16 mouse cellular contexts compared by ENCODE assay signal in the genomic region with DNA sequence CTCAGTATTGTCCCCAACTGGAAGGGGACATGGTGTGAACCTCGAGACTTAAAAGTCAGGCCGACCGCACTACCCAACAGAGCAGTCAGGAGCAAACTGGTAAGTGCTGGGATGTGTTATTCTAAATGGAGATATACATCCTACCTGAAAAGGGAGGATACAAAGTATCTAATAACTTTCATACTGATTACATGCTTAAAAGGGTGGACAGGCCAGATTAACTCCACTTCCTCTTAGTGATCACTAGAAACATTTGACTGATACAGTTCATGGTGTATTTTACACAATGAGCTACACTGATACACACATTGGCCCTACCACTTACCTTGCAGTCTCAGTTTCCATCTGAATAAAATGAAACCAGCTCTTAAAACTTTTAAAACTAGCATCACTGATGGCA.
"Had no signal": no experiment of that assay in that cellular context is flagged by ENCODE, and none has a peak within 500 bp of the region (broad histone marks: within the 10 kb centered on the region; RNA-seq: fewer than 3 reads in every experiment).

No protein-coding gene starts in this region.

- H3K27ac ChIP-seq: neural tube, embryonic 13.5 days; neural tube, embryonic 15.5 days; stomach, embryonic 15.5 days; stomach, postnatal 0 days had no signal

- H3K9ac ChIP-seq: neural tube, embryonic 13.5 days; neural tube, embryonic 15.5 days; stomach, embryonic 15.5 days had no signal

- H3K4me3 ChIP-seq: neural tube, embryonic 13.5 days; neural tube, embryonic 15.5 days; stomach, embryonic 15.5 days had no signal

- H3K36me3 ChIP-seq: neural tube, embryonic 13.5 days; neural tube, embryonic 15.5 days; stomach, embryonic 15.5 days had no signal

- H3K4me1 ChIP-seq: neural tube, embryonic 13.5 days; neural tube, embryonic 15.5 days had no signal

- H3K9me3 ChIP-seq: neural tube, embryonic 13.5 days; neural tube, embryonic 15.5 days; stomach, embryonic 15.5 days had no signal

- DNase-seq: retina, postnatal 1 day; right cerebral cortex, adult 18-20 months; right cerebral cortex, postnatal 14 days; right cerebral cortex, postnatal 25 days; right cerebral cortex, postnatal 4 days; spleen, adult 18-20 months; thymus, adult 18-20 months; thymus, adult 2 months; thymus, postnatal 14 days; thymus, postnatal 25 days; thymus, postnatal 36 days; thymus, postnatal 4 days had no signal

- H3K27me3 ChIP-seq: neural tube, embryonic 13.5 days; neural tube, embryonic 15.5 days; stomach, embryonic 15.5 days had no signal
